Mouse (Mus musculus) retina, embryonic 14.5 days (tissue): ENCODE measurements at regions not wholly inside any gene's neighbourhood (a gene's known extent, or its start where the extent isn't known, plus 50 kb on each side); places are given as distances from the start of the nearest gene placed in this dataset.

Experiments
- DNase-seq: peaks from one replicate; pipeline ENCODE4 v3.0.0-alpha.2; 2015; ENCODE audit warnings: low spot score

DNA sequence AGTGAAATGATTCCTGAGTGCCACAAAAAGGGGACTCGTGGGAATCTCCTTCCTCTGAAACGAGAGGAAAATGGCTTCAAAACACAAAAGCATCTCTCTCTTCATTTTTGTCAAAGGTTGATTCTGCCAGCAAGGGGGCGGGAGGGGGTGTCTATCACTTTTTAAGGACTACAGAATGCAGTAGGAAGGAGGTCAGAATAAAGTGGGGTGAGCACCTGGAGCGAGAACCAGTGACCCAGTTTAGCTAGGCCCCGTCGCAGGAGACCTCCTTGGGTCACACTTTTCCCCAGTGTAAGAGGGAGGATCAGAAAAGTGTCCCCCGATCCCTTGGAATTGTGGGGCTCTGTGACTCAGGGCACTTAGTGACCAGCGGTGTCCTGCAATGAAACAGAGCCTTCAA, 133.1 kb downstream of the Tgfb2 start:
- DNase-seq: no peak

DNA sequence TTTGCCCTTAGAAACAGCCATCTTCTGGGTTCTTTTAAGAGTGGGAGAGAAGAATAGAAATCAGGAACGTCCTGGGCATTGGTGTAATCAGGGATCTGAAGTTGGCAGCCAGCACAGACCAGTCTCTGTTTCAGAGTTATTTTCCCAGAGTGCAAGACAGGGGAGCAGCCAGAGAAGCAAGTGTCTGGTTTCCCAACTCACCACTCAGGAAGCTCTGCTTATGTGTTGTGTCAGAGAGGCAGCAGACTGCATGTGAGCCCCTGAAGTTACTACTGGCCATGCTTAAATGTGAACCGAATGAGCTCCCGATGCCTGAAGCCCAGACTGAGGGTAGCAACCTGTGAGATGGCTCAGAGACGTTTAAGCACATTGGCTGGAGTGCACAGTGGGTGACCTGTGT, 133.7 kb downstream of the Tgfb2 start:
- no peak for DNase-seq

DNA sequence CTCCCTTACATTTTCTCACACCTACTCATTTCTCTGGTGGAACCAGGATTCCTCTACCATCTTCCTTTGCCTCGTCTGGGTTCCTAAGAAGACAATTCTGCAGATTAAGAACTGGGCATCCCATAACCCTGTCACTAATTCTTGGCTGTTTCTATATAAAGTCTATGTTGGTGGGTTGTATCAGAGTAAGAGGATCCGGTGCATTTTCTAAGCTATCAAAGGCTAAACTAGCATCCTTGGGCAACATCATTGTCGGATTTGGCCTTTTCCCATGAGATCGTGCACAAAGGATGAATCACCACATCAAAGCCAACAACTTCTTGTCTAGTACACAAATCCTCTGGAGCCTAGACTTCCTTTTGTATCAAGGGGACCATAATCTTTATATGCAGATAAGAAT, 137.3 kb downstream of the Tgfb2 start:
- DNase-seq: no peak

- DNase-seq: peak; percentile 45
These were observed 137.7 kb downstream of the Tgfb2 start for GRCm38 (mm10) chr1:186568076-186568475.

DNA sequence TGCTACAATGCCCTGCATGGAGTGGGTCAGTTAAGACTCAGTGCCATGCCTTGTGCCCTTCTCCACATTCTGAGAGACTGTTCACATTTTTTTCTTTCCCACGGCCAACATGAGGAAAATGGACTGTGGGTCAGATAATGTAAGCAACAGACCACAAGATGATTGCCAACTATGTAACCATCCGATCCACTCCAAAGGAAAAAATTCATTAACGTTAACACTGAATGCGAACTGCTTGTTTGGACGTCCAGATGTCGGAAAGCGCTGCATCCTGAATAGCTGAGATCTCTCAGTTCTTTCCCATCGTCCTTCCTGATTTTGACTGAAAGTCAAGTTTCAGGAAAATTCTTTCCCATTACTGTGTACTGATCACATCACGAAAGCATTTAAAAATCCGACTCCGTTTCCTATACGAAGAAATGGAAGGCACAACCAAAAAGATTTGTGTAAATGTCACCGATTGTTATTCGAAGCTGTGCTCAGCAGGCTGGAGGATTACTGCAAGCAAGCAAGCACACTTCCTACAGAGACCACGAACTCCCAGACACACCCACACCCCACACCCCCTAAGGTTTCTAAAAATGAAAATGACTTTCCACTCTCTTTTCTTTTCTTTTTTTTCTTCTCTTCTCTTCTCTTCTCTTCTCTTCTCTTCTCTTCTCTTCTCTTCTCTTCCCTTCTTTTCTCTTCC, 138.5 kb downstream of the Tgfb2 start:
- DNase-seq: no peak

- no peak for DNase-seq
These were observed 143.8 kb downstream of the Tgfb2 start for GRCm38 (mm10) chr1:186562027-186562426.

GRCm38 (mm10) chr1:186555441-186555975, 150.3 kb downstream of the Tgfb2 start:
- no peak for DNase-seq

DNA sequence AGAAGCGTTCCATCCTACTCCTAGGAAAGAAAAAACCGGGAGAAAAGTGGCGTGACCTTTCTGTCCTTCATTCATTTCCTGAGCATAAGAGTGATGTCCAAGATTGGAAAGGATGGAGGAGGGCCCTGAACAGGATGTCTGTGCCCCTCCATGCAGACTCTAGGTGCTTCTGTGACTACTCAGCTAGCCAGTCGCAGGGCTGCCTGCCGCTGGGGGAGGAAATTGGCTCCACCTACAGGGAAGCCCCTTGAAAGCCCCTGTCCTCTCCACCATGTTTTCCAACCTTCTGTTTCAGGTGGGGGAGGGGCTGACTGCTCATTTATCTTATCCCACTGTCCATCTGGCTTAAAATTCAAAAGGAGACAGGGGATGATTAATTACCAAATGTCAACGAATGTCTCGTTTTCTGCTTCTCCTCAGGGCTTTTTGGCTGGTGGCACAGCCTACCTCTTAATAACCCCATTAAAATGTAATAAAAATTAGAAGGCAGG, 151.2 kb downstream of the Tgfb2 start:
- no peak for DNase-seq

- DNase-seq: no peak
These were observed 153.1 kb downstream of the Tgfb2 start for GRCm38 (mm10) chr1:186552689-186553088.

GRCm38 (mm10) chr1:186550265-186550885, 155.4 kb downstream of the Tgfb2 start:
- DNase-seq: peak; percentile 41

DNA sequence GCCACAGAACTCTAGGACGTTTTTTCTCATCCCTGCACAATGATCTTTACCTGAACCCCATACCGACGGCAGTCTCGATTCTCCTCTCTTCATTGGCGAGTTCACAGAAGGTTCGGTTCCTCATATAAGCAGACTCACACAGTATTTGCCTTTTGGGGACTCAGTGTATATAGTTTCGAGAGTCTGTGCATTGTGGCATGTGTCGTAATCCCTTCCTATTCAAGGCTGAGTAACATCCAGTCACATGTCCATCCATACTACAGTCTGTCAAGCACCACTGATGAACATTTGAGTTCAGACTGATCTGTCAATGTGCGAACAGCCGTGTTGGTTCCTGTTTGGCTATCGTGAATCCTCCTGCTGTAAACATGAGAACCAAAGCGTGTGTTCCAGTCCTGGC, 156.6 kb downstream of the Tgfb2 start:
- no peak for DNase-seq

DNA sequence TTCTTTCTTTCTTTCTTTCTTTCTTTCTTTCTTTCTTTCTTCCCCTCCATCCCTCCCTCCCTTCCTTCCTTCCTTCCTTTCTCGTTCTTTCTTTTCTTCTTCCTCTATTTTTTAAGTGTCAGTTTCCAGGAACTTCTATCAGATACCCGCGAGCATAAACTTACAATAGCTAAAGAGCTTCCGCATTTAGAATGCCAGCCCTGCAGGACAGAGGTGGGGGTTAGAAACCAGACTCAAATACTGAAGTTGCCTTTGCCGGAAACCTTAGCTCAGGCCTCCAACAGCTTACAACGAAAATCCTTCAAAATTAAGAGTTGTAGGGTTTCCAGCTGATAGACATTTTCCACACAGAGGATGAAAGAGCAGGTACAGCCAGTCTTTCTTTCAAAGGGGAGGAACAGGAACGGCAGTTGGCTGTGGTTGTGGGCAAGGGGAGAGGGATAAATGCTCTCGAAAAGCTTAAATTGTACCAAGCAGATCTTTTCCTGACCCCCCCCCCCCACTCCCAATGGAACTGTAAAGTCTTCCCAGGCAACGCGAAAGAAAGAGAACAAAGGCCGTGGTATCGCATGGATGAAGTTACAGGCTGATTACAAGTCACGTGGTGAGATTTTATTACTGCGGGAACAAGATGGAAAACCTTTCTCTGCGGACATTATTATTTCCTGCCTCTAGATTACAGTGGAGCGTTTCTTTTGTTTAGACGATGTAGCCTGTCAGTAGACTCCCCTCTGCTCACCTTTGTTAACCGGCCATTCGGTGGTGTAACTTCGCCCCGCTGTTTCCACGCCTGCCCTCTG, 159.2 kb downstream of the Tgfb2 start:
- no peak for DNase-seq

GRCm38 (mm10) chr1:186540070-186540469, 165.7 kb downstream of the Tgfb2 start:
- DNase-seq: no peak

GRCm38 (mm10) chr1:186538233-186538632, 167.6 kb downstream of the Tgfb2 start:
- DNase-seq: no peak

DNA sequence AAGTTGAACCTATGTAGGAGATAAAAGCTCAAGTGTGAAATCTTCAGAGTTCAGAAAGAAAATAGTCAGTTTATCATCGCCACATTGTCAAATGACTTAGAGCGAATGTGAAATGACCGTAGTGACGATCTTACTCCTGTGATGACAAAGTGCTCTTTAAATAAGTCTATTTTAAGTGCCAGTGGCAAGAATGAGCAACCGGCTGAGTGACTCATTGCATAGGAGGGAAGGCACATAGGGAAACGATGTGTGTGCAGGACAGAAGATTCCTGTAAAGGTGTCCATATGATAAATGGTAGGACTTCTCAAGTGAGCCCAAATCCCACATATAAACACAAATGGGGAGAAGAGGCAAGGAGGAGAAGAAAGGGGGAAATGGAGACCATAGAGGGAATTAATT, 189.8 kb downstream of the Tgfb2 start:
- no peak for DNase-seq

DNA sequence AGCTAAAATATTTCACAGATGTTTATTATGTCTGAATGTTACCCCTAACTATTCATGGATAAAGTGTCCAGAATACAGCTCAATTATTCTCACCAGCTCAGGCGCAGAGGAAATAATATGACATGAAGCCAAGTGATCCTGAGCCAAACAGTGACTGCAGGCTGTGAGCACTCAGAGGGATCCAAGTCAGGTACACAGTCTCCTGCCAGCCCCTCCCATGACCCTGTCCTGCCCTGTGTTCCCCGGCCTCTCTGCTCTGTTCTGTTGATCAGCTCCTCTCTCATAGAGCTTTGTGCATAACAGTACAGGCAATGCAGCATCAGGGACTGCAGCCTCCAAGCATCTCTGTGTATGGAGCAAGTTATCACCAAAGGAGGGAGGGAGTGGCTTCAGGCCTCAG, 190.7 kb downstream of the Tgfb2 start:
- no peak for DNase-seq

GRCm38 (mm10) chr1:186513861-186514260, 191.9 kb downstream of the Tgfb2 start:
- DNase-seq: no peak

- no peak for DNase-seq
These were observed 195.3 kb downstream of the Tgfb2 start for GRCm38 (mm10) chr1:186510531-186510930.

GRCm38 (mm10) chr1:186508358-186508757, 197.4 kb downstream of the Tgfb2 start:
- DNase-seq: no peak

GRCm38 (mm10) chr1:186507956-186508355, 197.8 kb downstream of the Tgfb2 start:
- no peak for DNase-seq

- peak; percentile 61 for DNase-seq
These were observed 199.3 kb downstream of the Tgfb2 start for GRCm38 (mm10) chr1:186506517-186506916.

GRCm38 (mm10) chr1:186505912-186506311, 199.9 kb downstream of the Tgfb2 start:
- peak; percentile 24 for DNase-seq
